Mouse (Mus musculus): ENCODE measurements at regions not wholly inside any gene's neighbourhood (a gene's known extent, or its start where the extent isn't known, plus 50 kb on each side); places are given as distances from the start of the nearest gene placed in this dataset.

GRCm38 (mm10) chr3:41172306-41173215 is 89.7 kb upstream of the Pgrmc2 start:
- DNase-seq, result no peak

GRCm38 (mm10) chr3:41171772-41172171 is 88.9 kb upstream of the Pgrmc2 start:
- DNase-seq, result no peak

DNA sequence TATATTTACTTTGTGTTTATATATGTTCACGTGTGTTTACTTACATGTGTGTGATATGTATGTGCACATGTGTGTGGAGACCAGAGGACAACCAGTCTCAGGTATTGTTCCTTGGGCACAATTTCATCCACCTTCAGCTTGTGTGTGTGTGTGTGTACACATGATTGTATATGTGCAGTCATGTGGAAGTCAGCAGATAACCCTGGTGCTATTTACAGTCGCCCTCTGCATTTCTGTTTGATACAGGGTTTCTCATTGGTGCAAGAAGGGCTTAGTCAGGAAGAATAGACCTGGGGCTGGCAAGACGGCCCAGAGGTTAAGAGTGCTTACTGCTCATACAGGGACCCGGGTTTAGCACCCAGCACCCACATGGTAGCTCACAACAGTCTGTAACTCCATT is 88.5 kb upstream of the Pgrmc2 start:
- no peak for DNase-seq

DNA sequence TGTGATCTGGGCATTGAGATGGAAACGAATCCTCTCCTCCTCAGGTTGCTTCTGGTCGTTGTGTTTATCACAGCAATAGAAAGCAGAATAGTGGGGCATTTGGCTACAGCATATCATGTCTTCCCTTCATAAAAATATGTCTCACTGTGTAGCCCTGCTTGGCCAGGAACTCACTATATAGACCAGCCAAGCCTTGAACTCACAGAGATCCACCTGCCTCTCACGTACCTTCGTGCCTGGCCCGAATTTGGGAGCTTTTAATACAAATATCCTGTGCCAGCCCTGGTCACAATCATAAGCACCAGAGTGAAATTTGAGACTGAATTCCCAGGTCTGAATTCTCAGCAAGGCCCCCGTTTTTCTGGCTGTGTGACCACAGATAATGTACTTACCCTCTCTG is 87.7 kb upstream of the Pgrmc2 start:
- no peak for DNase-seq

DNA sequence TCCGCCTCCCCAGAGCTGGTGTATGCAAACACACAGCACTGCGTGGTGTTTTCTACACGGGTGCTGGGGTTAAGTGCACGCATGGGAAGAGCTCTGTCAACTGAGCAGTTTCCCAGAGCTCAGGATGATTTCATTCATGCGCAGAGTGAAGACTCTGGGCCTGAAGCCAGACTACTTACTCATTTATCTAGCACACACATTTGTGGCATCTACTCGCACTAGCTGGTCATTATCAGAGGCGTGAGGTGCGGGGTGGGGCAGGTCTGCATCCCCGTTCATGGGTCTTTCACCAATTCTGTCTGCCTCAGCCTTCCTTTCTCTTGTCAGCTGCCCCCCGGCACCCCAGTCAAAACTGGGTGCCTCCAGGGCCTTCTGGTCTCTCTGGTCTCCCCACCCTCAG is 86.6 kb upstream of the Pgrmc2 start:
- no peak for DNase-seq

DNA sequence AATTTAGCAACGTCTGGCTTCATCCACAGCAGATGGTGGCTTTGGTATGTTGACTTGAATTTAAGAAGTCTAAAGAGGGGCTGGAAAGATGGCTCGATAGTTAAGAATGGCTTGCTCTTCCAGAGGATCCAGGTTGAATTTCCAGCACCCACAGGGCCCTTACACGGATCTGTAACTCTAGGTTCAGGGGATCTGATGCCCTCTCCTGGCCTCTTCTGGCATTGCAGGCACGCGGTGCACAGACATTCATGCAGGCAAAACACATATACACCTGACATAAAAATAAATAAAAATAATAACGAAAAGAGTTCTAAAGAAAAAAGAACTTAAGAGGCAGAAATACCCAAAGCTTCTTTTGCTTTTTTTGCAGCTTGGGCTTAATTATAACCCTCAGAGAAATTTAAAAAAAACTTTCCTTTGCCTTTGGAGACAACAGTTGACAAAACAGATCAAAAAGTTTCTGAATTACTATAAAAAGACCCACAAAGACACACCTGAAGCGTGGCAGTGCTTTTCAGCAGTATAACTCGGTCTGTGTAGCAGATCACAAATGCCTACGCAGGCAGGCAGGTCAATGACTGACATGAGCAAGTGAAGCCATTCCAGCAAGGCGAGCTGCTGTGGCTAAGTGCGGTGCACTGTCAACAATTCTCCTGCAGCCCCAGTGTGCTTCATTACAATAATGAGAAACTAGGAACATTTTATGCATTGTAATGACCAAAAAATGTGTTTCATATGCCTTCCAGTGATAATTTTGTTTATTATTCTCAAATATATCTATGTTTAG is 85.5 kb upstream of the Pgrmc2 start:
- DNase-seq, result no peak

DNA sequence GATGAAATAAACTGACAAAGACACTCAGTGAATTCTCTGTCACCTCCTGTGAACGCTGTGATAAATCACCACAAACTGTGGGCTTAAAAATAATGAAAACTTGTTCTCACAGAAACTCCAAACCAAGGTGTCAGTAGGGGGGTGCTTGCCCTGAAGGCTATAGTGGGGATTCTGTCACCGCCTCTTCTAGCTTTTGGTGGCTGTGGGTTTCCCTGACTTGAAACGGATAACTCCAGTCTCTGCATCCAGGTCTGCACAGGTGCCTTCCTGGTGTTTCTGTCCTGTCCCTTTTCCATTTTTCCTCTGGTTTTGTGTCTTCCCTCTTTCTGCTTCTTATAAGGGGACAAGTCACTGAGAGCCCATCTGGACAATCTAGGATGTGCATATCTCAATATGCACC is 84.6 kb upstream of the Pgrmc2 start:
- no peak for DNase-seq

DNA sequence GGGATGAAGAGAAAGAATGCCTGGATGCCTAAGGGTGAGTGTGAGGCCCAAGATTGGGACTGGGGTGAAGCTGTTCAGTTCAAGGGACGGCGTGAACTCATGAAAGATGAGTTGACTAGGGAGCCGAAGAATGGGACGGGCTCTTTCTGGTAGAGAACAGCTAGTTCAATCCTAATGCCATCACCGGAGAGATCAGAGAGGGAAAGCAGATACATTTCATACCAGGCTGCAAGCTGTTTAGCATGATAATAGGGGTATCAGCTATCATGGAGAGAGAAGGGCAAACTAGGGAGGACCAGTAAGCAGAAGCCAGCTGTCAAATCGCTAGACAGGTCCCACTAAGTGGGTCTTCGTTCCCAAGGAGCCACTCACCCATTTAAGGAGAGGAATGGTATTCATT is 81.9 kb upstream of the Pgrmc2 start:
- DNase-seq, result no peak

DNA sequence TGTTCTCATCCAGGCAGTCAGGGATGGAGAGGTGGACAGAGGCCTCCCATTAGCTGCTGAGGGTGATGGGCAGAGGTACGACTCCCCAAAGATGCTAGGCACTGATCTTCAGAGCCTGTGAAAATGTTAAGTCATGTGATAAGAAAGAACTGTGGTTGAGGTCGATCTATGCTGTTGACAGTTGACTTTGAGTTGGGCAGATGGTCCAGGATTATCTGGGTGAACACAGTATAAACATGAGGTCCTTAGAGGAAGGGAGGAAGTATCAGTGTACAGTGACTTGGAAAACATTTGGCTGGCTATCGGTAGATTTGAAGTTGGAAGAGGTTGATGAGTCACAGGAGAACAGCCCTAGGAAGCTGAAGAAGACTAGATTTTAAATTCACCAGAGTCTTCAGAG is 80.9 kb upstream of the Pgrmc2 start:
- DNase-seq, result no peak

DNA sequence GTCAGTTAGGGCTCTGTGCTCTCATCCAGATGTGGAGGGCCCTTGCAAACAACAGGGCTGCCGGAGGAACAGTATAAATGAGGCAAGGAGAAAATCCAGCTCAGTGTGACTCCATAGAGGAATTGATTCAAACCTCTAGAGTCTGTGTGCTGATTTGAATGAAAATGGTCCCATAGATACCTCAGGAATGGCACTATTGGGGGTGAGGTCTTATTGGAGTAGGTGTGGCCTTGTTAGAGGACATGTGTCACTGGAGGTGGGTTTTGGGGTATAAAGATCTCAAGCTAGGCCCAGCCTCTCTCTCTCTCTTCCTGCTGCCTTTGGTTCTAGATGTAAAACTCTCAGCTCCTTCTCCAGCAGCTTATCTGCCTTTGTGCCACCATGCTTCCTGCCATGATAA is 79.7 kb upstream of the Pgrmc2 start:
- no peak for DNase-seq

- no peak for DNase-seq
Measured at GRCm38 (mm10) chr3:41160648-41161047, 77.8 kb upstream of the Pgrmc2 start.

DNA sequence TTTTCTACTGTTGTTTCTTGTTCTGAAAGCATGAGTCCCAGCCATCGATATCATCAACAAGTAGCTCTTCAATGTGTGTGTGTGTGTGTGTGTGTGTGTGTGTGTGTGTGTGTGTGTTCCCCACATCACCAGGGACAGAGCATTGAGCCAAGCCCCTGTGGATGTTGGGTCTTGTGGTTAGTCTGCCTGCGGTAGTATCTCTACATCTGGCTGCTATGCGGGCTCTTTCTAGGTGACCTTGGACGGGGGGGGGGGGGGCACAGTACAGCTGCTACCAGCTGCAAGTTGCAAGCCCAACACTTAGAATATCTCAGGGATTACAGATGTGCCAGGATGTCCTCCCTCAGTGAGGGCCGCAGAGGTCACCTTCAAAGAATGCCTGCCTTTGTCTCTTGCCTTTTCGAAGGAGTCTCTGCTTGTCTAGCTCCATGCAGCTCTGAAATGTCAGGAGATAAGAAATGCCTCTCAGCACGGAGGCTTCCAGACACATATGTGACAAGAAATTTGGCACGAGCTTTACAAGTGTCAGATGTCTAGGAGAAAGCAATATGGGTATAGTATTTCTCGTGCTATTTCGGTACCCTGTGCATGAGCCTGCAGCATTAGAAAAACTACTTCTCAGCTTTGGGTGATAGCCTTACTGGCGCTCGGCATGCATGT is 75.6 kb upstream of the Pgrmc2 start:
- no peak for DNase-seq

DNA sequence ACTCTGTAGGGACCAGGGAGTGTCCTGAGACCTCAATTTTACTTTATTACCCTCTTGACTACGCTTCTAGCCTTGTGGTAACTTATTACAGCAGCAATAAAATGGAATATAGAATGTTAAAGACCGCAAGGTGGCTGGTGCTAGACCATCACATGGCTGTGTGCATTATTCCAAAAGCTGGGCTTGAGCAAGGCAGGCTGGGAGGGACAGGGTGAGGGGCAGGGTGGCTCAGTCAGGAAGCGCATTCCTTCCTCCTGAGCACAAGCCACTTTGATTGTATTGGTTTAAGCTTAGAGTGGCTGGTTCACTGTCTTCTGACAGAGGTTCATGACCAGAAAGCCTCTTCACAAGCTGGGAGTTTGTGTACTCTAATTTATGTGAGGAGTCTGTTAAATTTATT is 74.6 kb upstream of the Pgrmc2 start:
- no peak for DNase-seq

GRCm38 (mm10) chr3:41156562-41156961 is 73.7 kb upstream of the Pgrmc2 start:
- no peak for DNase-seq

DNA sequence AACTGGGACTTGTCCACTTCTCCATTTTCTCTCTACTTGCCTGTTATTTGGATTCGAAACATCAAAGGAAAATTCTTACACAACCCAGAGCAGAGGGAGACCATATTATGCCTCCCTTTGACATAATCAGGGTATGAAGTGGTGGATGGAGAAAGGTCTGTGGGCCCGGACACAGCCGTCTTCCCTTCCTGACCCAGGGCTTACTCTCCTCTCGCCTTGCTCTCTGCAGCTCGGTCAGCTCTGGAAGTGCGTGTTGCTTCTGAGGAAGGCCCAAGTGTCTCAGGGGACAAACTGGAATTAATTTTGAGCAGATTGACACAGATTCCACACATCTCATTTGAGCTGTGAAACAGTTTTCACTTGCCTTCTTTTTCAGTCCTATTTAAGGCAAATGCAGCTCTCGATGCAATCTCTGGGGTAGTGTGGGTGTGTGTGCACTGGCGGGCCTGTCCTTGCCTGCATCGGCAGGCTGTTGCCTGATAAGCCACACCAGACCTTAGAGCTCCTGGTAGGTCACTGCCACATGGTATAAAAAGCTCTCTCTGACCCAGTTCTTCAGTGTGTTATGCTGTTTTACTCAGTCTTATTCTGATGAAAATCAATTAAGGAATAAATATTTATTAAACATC is 72.4 kb upstream of the Pgrmc2 start:
- no peak for DNase-seq

- DNase-seq, result no peak
Measured at GRCm38 (mm10) chr3:41154402-41154801, 71.6 kb upstream of the Pgrmc2 start.

GRCm38 (mm10) chr3:41151989-41152388 is 69.1 kb upstream of the Pgrmc2 start:
- DNase-seq, result no peak

GRCm38 (mm10) chr3:41140391-41140790 is 57.5 kb upstream of the Pgrmc2 start:
- DNase-seq, result no peak

DNA sequence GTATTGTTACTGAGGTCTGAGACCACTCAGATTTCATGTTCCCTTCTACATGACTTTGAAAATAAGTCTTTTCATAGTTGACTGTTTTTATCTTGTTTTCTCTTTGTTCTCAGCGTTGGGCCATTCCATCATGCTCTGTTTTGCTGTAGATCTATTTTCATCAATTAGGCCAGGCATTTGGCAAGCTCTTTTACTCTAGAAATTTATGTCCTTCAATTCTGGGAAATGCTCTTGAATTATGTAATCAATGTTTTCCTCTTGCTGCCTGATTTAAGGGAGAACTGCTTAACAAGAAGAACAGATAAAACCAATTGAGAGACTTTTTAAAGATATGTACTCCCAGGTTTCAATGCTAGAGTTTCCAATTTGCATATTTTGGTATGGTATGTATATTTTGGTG is 55.1 kb upstream of the Pgrmc2 start:
- no peak for DNase-seq

DNA sequence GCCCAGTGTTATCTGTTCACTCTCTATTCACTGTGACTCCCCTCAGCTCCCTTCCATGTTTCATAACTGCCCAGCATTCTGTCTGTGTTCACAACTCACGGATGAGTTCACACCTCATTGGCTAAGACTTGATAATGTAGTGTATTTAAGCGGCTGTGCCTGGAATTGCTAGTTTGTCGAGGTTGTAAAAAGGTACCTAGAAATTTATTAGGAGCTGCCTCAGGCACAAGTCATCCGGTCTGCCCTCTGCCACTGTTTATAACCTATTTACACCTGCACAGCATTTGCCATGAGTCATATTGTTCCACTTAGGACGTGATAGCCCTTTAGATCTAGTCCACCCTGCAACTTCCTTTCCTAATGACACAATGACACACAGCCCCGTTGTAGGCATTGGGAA is 50.0 kb upstream of the Pgrmc2 start:
- DNase-seq, result no peak

All from thymus, postnatal 25 days (tissue).